Mouse (Mus musculus) inflammation-experienced regulatory T-cells, adult 6 months (primary cell): ENCODE results near the gene 1110008P14Rik. TPM values are rescaled to one million over a fixed set of nuclear protein-coding genes. Genes with fewer than 3 reads are reported as not detected.

Experiments used
- ATAC-seq: one replicate; pipeline ENCODE4 v1.8.0; 2017
- polyA plus RNA-seq, 3 experiments: library from polyadenylated mRNA; unstranded; fragments of 100-300 nt; shearing (Covaris generic); gene quantifications; one replicate each; pipeline ENCODE4 v1.2.1; 2017

The 1110008P14Rik gene
- polyA plus RNA-seq, 3 experiments from 2014 or later, result 43.1 to 73.3 (median 57.4) TPM

GRCm38 (mm10) chr2:32408429-32409424, 27.0 kb upstream of the 1110008P14Rik start:
- no peak for ATAC-seq

DNA sequence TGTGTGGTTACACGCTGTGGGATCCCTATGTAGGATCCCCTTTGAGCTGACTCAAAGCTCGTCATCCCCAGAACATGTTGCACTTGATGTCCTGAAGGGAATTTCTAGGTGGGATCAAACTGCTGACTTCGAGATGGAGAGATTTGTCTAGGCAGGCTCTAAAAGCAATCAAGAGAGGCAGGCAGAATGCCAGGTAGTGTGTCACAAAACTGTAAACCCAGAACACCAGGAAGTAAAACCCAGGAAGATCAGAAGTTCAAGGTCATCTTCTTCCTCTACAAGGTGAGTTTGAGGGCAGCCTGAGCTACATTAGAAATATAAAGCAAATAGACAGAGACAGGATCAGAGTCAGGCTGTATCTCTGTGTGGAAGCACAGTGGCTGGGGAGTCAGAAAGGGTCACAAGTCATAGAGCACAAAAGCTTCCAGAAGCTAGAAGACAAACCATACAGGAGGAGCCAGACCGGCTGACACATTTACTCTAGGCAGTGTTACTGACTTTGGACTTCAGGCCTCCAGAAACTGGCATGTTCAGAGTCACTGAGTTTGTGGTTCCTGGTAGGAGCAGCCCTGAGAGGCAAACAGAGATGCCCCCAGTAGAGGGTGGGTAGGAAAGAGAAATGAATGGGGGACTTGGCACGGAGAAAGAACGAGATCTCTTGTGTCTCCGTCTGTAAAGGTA, 25.5 kb upstream of the 1110008P14Rik start:
- ATAC-seq, result no peak

- peak; percentile 83 for ATAC-seq
Observed at GRCm38 (mm10) chr2:32404663-32405062, 22.9 kb upstream of the 1110008P14Rik start.

GRCm38 (mm10) chr2:32396695-32397094, 15.0 kb upstream of the 1110008P14Rik start:
- no peak for ATAC-seq

GRCm38 (mm10) chr2:32395946-32396621, 14.3 kb upstream of the 1110008P14Rik start:
- ATAC-seq, result peak; percentile 86

GRCm38 (mm10) chr2:32395484-32395945, 13.8 kb upstream of the 1110008P14Rik start, which contains the start of gene Ptges2:
Gene Ptges2, plus strand, starts transcription at chr2:32395896.
- peak; percentile 73 for ATAC-seq

- ATAC-seq, result no peak
Observed at GRCm38 (mm10) chr2:32394973-32395372, 13.2 kb upstream of the 1110008P14Rik start.

GRCm38 (mm10) chr2:32392063-32392462, 10.3 kb upstream of the 1110008P14Rik start:
- ATAC-seq, result no peak

DNA sequence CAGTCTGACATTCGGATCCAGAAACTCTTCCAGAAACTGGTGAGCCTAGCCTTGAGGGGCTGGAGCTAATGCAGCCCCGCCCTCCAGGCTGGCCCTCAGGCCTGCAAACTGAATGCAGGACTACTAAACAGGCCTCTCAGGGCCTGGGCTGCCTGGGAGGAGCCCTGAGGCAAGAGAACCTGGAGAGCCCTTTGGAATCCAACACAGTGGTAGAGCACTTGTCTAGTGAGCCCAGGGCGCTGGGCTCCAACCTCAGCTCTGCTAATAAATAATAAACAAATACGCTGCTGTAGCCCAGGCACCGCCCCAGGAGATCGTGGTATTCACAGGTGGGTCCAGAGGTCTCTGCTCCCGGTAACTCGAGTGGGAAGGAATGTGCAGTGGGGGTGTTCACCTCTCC, 9.1 kb upstream of the 1110008P14Rik start:
- no peak for ATAC-seq

DNA sequence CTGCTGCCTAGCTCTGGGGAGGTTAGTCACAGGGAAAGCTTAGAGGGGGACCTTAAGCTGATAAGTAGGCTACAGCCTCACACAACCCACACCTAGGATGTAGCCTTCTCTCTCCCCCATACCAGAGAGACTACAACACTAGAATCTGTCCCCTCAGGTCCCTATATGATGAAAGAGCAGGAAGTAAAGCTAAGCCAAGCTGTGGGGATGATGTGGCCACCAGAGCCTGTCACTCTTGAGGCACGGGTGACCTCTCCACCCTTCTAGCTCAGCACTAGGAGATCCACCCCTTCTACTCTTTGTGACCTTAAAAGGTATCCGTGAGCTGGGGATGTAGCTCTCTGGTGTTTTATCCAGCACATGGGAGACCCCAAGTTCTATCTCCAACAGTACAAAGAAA, 7.4 kb upstream of the 1110008P14Rik start:
- no peak for ATAC-seq

DNA sequence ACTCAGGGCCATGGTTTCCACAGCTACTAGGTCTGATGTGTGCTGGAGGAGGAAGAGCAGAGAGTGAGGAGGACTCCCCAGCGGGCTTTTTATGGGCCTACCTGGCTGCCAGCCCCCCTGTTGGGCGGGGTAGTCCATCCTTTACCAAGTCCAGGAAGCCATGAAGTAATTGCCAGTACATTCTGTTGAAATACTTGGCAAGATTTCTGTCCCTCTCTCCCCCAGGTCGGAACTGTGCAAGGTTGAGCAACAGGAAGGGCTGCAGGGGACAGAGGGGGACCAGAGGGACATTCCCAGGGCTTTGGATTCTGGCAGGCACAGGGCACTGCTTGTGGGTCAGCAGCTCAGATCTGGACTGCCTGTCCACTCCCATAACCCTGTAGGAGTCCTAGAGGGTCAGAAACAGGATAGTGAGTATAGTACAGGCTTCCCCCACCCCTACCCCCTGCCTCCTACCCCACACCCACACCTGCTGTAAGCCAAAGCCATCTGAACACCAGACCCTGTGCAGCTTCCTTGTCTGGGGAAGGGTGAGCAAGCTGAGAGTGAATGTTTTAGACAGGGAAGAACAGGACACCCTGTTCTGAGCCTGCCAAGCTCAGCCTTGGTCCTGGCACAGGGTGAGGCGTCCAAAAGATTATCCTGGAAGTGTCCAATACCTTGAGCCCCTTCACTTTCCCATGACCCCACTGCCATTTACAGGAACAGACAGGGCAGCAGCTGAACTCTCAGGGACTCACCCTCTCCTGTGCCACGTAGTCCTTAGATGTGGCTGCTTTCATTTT, 6.2 kb upstream of the 1110008P14Rik start, which contains the start of gene Lcn2:
TSS of gene Lcn2 (minus strand) at position 547 of the 785 bp plus-strand sequence.
- ATAC-seq, result no peak

DNA sequence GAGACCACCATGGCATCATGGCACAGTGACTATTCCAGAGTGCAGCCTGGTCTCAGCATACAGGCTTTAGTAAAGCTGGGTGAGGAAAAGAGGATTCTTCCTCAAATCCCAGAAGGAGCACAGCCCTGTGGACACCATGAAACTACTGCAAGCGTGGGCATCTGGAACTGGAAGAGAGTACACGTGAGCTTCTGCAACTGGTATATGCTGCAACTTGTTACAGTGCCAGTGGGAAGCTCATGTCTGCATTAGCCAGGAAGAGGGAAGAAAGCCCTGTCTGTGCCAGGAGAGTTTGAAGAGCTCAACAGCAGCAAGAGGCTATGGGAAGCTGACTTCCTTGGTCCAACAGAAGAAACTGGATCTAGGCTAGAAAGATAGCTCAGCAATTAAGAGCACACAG, 951 bp upstream of the 1110008P14Rik start:
- no peak for ATAC-seq

DNA sequence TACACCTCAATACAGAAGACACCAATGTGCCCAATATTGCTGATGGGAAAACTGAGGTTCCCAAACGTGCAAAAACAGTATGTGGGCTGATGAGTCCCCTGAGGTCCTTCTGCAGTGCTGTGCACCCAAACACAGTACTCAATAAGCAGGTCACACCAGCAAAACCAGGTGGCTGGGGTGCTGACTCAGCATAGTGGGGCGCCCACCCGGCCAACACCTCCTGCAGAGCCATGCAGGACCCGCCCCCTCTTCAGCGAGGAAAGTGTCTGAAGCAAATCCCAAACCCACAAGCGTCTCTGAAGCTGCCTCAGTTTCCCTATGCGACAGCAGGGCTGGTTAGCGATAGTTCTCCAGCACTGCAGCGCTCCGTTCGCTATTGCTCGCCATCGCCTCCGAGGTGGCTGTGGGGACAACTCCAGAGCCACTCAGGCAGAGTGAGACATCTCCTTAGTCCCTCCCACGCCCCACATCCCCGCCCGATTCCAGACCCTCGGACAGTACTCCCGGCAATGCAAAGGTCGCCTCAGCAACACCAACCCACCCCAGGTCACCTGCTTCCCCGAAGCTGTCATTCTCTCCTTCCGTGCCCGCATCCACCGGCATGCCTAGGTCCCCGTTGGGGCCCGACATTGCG, 480 bp downstream of the 1110008P14Rik start:
- ATAC-seq, result peak; percentile 7

GRCm38 (mm10) chr2:32380001-32380500, 1.7 kb downstream of the 1110008P14Rik start:
- ATAC-seq, result no peak

DNA sequence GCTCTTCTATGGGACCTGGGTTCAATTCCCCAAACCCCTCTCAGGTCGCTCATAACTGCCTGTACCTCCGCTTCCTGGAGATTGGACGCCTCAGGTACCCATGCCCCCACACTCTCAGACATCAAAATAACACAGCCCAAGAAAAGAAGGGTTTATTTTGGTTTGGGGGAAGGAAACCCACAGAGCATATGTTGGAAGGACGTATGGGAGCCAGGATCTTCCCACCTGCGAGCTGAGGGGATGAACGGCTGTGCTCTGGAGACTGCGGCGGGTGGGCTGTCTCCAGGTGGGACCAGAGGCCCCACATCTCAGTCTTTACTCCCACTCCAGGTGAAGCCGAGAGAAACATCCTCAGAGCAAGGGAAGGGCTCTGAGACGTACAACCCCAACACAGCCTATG, 4.8 kb downstream of the 1110008P14Rik start:
- no peak for ATAC-seq

DNA sequence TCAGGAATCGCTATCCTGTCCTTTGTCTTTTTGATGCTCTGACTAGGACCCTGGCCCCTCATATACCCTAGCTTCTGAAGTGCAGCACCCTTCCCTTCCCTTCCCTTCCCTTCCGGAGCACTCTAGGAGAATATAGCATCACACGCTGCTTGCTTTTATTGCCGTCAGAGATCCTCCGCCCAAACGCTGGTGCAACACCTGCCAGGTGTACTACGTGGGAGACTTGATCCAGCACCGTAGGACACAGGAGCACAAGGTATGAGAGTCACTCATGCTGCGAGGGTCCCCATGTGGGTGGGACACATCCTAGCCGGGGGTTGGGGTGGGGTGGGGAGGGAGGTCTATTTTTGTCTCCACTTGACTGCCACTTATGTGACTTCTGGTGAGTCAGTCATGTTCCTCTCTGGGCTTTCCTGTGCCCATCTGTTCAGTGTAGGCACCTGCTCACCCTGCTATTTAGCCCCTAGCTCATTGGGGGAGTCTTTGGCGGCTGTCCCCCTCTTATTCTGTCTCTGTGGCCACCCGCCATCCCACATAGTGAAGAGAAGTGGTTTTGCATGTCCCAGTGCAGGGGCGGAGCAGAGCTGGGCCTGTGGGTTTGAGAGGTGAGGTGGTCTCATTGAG, 6.3 kb downstream of the 1110008P14Rik start:
- ATAC-seq, result no peak

GRCm38 (mm10) chr2:32374191-32374590, 7.5 kb downstream of the 1110008P14Rik start:
- ATAC-seq, result no peak

DNA sequence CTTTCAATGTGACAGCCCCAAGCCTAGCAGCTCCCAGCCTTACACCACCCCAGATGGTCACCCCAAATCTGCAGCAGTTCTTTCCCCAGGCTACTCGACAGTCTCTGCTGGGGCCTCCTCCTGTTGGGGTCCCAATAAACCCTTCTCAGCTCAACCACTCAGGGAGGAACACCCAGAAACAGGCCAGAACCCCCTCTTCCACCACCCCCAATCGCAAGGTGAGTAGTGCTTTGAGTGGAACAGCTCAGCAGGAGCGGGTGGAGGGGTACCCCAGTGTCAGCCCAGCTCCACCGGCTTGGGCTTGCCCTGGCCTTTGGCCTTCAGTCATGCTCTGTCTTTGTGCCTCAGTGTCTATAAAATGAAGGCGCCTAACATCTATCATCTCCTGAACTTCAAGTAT, 14.4 kb downstream of the 1110008P14Rik start:
- ATAC-seq, result no peak

GRCm38 (mm10) chr2:32364121-32364520, 17.6 kb downstream of the 1110008P14Rik start:
- no peak for ATAC-seq

DNA sequence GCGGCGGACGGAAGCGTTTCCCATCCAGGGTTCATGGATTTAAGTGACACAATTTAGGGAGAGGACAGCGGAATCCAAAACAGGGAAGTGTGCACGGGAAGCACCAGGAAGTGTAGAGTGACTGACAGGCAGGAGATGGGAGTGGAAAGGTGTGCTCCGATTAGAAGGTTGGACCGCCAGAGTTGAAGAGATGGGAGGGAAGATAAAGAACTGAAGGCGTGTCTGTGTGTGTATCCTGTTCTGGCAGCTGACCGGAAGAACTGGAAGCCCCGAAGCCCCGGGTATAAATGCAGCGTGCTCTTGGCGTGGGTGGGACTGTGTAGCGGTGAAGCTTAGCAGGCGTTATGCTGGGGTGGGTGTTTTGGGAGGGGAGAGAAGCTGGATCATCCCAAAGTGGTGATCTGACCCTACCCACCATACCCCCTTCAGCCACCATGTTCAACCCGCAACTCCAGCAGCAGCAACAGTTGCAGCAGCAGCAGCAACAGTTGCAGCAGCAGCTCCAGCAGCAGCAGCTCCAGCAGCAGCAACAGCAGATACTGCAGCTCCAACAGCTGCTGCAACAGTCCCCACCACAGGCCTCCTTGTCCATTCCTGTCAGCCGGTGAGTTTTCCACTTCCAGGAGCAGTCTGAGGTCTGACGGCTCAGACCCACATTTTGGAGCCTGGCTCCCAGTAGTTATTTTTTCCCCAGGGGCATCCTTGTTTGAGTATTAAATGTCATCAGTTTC, 18.2 kb downstream of the 1110008P14Rik start:
- ATAC-seq, result peak; percentile 26
